Mouse (Mus musculus) midbrain, embryonic 13.5 days (tissue): ENCODE measurements around the gene Egfem1. TPM values are rescaled to one million over a fixed set of nuclear protein-coding genes. Genes with fewer than 3 reads are reported as not detected.
A peak's percentile ranks its signal among the peaks of the same experiment; 100 is the strongest.

Experiments
- ATAC-seq: fragments of 200-750 bp; cut with Nextera tagmentation; 2 replicates; pipeline ENCODE4 v1.8.0; 2017; ENCODE audit warnings: mild to moderate bottlenecking, moderate TSS enrichment, moderate library complexity
- H3K27ac ChIP-seq: fragments of 300-500 bp; sonication (generic); 2 replicates; pipeline ENCODE4 v1.5.1; 2015; ENCODE audit warnings: inconsistent platforms, mild to moderate bottlenecking, moderate library complexity
- H3K27me3 ChIP-seq: fragments of 300-500 bp; sonication (generic); 2 replicates; pipeline ENCODE4 v1.6.1; 2015; ENCODE audit warnings: mild to moderate bottlenecking, inconsistent platforms
- H3K36me3 ChIP-seq: fragments of 300-500 bp; sonication (generic); 2 replicates; pipeline ENCODE4 v1.6.1; 2015; ENCODE audit warnings: mild to moderate bottlenecking, inconsistent platforms
- H3K4me1 ChIP-seq: fragments of 300-500 bp; sonication (generic); replicated peaks from 2 replicates; pipeline ENCODE4 v1.6.1; 2015; ENCODE audit warnings: inconsistent platforms
- H3K4me2 ChIP-seq: fragments of 300-500 bp; sonication (generic); replicated peaks from 2 replicates; pipeline ENCODE4 v1.6.1; 2015; ENCODE audit warnings: moderate library complexity, mild to moderate bottlenecking, inconsistent platforms
- H3K4me3 ChIP-seq: fragments of 300-500 bp; sonication (generic); replicated peaks from 2 replicates; pipeline ENCODE4 v1.5.1; 2015; ENCODE audit warnings: mild to moderate bottlenecking, inconsistent platforms
- H3K9ac ChIP-seq: fragments of 300-500 bp; sonication (generic); replicated peaks from 2 replicates; pipeline ENCODE4 v1.6.1; 2015; ENCODE audit warnings: mild to moderate bottlenecking, inconsistent platforms
- H3K9me3 ChIP-seq: fragments of 300-500 bp; sonication (generic); 2 replicates; pipeline ENCODE4 v1.6.1; 2016; ENCODE audit warnings: mild to moderate bottlenecking, inconsistent platforms
- WGBS: fragments of 180-500 bp; shearing (Covaris S2); methylation state at CpG from one replicate; pipeline ENCODE4 v1.1.7; 2015; 5-methylcytosine and 5-hydroxymethylcytosine counted together
- polyA plus RNA-seq: library from polyadenylated mRNA; unstranded; fragments of >200 nt; fragmentation: Nextera tagmentation; extraction: Ambion mirVana; gene quantifications from 2 replicates; pipeline ENCODE4 v1.2.1, GENCODE M21; 2015

The Egfem1 gene
- polyA plus RNA-seq, 1 experiment from 2014 or later, result 14.0 TPM

DNA sequence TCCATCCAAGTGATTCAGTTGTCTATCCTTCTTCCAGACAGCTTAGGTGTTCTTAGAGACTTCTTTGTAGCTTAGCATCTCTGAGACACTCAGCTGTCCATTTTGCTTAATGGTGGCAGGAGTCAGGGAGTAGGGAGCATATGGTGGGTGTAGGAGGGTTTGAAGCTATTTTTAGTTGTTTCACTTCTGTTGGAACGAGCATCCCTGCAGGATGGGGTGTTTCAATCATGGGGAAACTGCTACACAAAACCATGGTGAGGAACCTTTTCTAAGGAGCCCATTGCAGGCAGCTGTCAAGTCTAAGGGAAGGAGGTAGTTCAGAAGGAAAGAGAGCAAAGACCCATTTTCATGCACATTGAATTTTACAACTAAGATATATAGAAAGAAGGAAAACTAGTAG, 458.1 kb downstream of the Egfem1 start:
- WGBS, result 64% methylated on average over 1 of the region's 1 CpGs
- H3K36me3 ChIP-seq, result no peaks in the 10 kb centered on the region

DNA sequence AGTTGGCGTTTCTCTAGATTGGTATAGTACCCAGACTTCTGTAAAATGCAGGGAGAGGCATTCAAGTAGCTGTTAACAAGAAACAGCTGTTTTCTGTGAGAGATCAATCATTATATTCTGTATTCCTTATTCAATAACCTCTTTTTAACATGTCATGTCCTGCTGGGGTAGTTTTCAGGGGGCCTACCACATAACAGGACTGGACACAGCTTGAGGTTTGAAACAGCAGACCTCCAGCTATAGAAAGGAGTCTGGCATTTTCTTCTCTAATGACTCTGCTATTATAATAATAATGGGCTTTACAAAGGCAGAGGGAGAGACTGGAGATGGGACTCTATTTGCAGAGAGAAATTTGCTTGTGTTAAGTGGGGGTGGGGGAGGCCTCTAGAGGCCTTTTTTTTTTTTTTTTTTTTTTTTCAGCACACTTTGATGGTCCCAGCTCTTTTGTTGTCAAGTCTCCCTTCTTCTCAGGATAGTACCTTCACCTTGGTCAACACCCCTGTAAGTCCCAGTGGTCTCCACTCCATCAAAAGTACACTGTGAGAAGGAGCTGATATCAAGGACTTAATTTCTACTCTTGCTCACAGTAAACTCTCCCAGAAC, 459.8 kb downstream of the Egfem1 start:
- 13% methylated on average over 1 of the region's 1 CpGs for WGBS
- H3K9ac ChIP-seq, result no peak overlapping the region
- H3K9me3 ChIP-seq, result no peaks in the 10 kb centered on the region
- H3K27me3 ChIP-seq, result no peaks in the 10 kb centered on the region
- H3K4me1 ChIP-seq, result peaks cover 8% of the 10 kb centered on the region
- no peak overlapping the region for H3K4me3 ChIP-seq
- no peaks in the 10 kb centered on the region for H3K36me3 ChIP-seq
- ATAC-seq, result peak; percentile 87
- H3K27ac ChIP-seq, result no peak overlapping the region
- no peak overlapping the region for H3K4me2 ChIP-seq

More for the DNA sequence above, 458.1 kb downstream of the Egfem1 start:
- no peak for ATAC-seq
- no peak overlapping the region for H3K27ac ChIP-seq
- H3K9me3 ChIP-seq, result no peaks in the 10 kb centered on the region
- peaks cover 8% of the 10 kb centered on the region for H3K4me1 ChIP-seq
- no peaks in the 10 kb centered on the region for H3K27me3 ChIP-seq
- H3K4me2 ChIP-seq, result no peak overlapping the region
- H3K9ac ChIP-seq, result no peak overlapping the region
- H3K4me3 ChIP-seq, result no peak overlapping the region

DNA sequence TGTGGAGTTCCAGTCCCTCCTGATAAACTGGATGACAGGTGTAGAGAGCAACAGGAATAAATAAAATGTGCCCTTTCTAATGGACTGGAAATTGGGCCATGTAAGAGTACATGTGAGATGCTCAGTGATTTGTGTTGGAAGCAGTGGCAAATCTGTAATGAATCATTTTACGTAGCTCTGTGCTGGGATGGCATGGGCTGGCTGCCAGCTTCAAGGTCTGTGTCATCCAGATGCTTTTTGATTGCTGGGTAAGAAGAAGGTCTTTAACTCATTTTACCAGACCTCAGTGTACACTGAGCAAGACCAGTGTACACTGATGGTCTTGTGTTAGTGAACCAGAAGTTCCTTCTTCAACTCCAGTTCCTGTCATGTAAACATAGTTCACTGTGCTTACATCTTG, 462.2 kb downstream of the Egfem1 start:
- Histone ChIP-seq H3K9me3 (no peaks in the 10 kb centered on the region), H3K36me3 (no peaks in the 10 kb centered on the region), H3K27ac (no peak overlapping the region), H3K9ac (no peak overlapping the region), H3K27me3 (no peaks in the 10 kb centered on the region), H3K4me1 (peaks cover 8% of the 10 kb centered on the region), H3K4me3 (no peak overlapping the region), H3K4me2 (no peak overlapping the region)
- 85% methylated on average over 1 of the region's 1 CpGs for WGBS
- no peak for ATAC-seq

DNA sequence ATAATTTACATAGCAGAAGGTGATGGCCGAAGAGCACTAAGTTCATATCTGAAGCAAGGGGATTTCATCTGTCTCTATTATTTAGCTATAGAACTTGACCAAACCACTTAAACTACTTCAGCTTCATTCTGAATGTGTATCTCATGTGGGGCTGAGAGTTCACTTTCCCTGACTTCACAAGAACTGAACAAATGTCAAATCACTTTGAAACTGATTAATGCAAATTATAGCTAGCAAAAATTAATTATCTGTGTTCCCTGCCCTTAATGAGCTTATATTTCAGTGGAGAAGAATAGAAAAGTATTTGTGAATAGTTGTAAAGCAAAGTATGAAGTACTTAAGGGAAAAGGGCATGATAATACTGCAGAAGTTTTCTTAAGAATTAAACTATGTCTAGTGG, 481.3 kb downstream of the Egfem1 start:
- no peaks in the 10 kb centered on the region for H3K9me3 ChIP-seq
- no peaks in the 10 kb centered on the region for H3K27me3 ChIP-seq
- H3K4me3 ChIP-seq, result no peak overlapping the region
- no peak overlapping the region for H3K4me2 ChIP-seq
- no peak for ATAC-seq
- WGBS, result 85% methylated on average over 1 of the region's 1 CpGs
- no peaks in the 10 kb centered on the region for H3K4me1 ChIP-seq
- H3K27ac ChIP-seq, result no peak overlapping the region
- no peaks in the 10 kb centered on the region for H3K36me3 ChIP-seq
- H3K9ac ChIP-seq, result no peak overlapping the region

DNA sequence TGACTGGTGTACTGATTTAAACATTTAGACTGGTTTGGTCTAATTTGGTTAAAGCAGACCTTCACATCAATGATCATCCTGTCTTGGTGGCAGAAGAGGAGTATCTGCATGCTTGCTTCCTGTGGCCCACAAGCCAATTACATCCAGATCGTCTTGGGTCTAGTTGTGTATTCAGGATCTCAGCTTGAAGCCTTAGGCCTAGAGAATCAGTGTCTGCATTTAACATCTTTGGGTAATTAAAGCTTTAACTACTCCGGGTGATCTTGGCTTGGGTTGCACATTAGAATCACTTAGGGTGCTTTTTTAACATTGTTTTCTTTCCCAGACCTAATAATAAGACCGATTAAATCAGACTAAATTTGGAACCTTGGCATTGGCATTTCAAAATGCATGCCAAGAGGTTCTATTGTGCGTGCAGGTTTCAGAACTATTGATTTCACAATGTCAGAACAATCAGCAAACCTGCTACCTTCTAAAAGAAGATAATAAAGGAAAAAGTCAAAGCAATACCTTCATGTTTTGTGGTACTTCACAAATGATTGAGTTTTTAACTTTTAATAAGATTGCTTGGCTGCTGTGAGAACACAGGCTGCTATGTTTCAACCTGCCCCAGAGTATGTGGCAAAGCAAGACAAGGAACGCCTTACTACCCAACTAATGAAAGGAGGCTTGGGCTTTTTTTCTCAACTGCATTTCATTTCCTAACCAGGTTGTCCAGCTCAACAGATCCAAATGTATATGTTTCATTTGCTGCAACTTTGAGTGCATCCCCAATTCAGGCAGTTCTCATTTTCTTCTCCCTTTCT, 496.4 kb downstream of the Egfem1 start:
- no peak overlapping the region for H3K4me2 ChIP-seq
- 59% methylated on average over 5 of the region's 5 CpGs for WGBS
- no peak overlapping the region for H3K4me3 ChIP-seq
- H3K27ac ChIP-seq, result no peak overlapping the region
- H3K9ac ChIP-seq, result no peak overlapping the region
- no peaks in the 10 kb centered on the region for H3K27me3 ChIP-seq
- H3K4me1 ChIP-seq, result no peaks in the 10 kb centered on the region
- H3K36me3 ChIP-seq, result no peaks in the 10 kb centered on the region
- no peaks in the 10 kb centered on the region for H3K9me3 ChIP-seq
- no peak for ATAC-seq

DNA sequence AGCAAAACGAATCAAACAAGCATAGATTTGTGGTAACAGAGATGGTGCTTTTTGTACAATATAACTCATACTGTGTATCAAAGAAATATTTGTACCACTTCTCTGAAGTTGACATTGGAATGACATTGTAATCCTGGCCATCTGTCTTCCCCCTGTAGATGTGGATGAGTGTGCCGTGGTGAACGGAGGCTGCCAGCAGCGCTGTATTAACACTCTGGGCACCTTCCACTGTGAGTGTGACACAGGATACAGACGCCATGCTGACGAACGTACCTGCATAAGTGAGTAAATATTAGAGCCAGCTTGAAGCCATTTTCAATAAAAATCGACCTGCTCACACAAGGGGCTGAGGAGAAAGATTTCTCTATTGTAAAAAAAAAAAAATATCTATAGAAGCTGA, 500.9 kb downstream of the Egfem1 start:
- no peak for ATAC-seq
- H3K9ac ChIP-seq, result no peak overlapping the region
- 67% methylated on average over 8 of the region's 8 CpGs for WGBS
- H3K4me2 ChIP-seq, result no peak overlapping the region
- H3K27me3 ChIP-seq, result no peaks in the 10 kb centered on the region
- no peaks in the 10 kb centered on the region for H3K36me3 ChIP-seq
- H3K27ac ChIP-seq, result no peak overlapping the region
- H3K4me1 ChIP-seq, result no peaks in the 10 kb centered on the region
- H3K9me3 ChIP-seq, result no peaks in the 10 kb centered on the region
- H3K4me3 ChIP-seq, result no peak overlapping the region

DNA sequence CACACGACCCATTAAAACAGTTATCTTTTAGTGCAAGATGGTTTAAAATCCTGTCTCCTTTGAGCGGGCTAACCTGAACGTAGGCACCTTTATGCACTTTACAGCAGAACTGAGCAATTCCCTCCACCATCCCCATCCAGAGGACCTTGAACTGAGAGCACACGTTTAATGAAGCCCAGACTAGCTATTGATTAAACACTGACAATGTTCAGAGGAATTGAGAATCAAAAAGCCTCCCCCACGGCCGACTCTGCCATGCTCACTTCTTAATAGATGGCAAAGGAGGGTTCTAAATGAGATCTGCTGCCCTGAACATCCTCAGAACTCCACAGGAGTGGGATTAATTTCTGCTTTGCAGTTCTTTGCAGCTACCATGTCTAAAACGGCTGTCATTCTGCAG, 520.3 kb downstream of the Egfem1 start:
- Histone ChIP-seq H3K4me3 (no peak overlapping the region), H3K27ac (no peak overlapping the region), H3K9me3 (no peaks in the 10 kb centered on the region), H3K27me3 (no peaks in the 10 kb centered on the region), H3K9ac (no peak overlapping the region), H3K36me3 (no peaks in the 10 kb centered on the region), H3K4me2 (no peak overlapping the region), H3K4me1 (peaks cover 23% of the 10 kb centered on the region)
- 46% methylated on average over 7 of the region's 7 CpGs for WGBS
- ATAC-seq, result 0 out of 2 replicates have a peak, but pooled peaks have one; percentile 43

DNA sequence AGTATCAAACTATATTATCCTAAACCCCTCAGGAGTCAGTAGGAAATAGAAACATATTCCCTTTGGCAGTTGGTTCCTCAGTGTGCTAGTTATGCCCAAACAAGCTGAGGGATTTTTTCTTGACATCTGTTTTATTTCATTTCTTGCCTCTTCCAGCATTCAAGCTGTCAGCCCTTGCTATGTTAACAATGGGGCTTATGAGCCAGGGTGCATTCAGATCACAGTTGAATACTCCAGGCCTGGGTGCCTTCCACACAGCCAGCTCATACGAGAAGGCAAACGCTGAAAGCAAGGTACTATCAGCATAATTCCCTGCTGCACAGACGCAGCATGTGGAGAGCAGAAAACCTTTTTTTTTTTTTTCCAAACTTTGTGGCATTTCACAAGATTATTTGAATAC, 526.9 kb downstream of the Egfem1 start:
- 8% methylated on average over 3 of the region's 3 CpGs for WGBS
- H3K9me3 ChIP-seq, result no peaks in the 10 kb centered on the region
- H3K4me1 ChIP-seq, result peaks cover 11% of the 10 kb centered on the region
- no peaks in the 10 kb centered on the region for H3K36me3 ChIP-seq
- H3K27me3 ChIP-seq, result no peaks in the 10 kb centered on the region
- ATAC-seq, result peak; percentile 77
- H3K27ac ChIP-seq, result peak overlapping the region; percentile 56; the same call in 1 of the 2 replicates
- H3K4me3 ChIP-seq, result no peak overlapping the region
- H3K9ac ChIP-seq, result no peak overlapping the region
- H3K4me2 ChIP-seq, result no peak overlapping the region

DNA sequence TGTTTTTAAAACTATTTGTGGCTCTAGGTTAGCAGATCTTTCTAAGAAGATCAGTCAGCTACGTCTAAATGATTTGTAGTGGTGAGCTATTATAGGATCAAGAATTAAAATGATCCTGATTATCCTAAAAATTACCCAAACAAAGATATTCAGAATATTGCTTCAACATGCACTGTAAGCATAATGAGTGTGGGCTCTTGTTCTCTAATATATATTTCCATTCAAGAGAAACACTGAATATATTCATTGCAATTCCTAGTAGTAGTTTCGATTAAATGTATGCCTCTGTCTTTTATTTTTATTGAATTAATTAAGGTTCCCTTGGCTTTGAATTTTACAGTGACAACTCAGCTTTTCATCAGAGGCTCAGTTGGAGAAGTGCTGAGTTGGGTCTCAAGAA, 527.4 kb downstream of the Egfem1 start:
- no peak overlapping the region for H3K9ac ChIP-seq
- no peaks in the 10 kb centered on the region for H3K9me3 ChIP-seq
- no peak for ATAC-seq
- H3K4me2 ChIP-seq, result no peak overlapping the region
- WGBS, result 51% methylated on average over 2 of the region's 2 CpGs
- H3K4me1 ChIP-seq, result peaks cover 11% of the 10 kb centered on the region
- H3K36me3 ChIP-seq, result no peaks in the 10 kb centered on the region
- no peak overlapping the region for H3K4me3 ChIP-seq
- H3K27me3 ChIP-seq, result no peaks in the 10 kb centered on the region
- no peak overlapping the region for H3K27ac ChIP-seq

DNA sequence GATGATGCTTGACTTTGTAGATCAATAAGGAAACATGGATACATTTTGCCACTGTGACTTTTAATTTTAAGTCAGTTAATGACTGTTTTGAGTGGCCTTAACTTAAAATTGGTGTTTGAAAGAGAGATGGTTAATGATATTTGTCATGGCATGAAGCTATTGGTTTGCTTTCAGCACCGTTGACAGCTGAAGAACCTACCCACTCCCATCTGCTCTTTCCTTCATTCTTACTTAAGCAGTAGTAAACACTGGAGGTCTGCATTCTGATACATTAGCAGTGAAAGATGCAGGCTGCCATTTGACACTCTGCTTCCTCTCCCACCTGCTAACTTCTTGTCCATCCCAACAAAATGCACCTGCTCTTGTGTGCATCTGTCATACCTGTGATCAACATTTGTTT, 537.8 kb downstream of the Egfem1 start:
- no peak overlapping the region for H3K4me2 ChIP-seq
- WGBS, result 94% methylated on average over 1 of the region's 1 CpGs
- no peak overlapping the region for H3K9ac ChIP-seq
- no peak overlapping the region for H3K27ac ChIP-seq
- H3K9me3 ChIP-seq, result no peaks in the 10 kb centered on the region
- H3K4me3 ChIP-seq, result no peak overlapping the region
- H3K27me3 ChIP-seq, result no peaks in the 10 kb centered on the region
- ATAC-seq, result no peak
- no peaks in the 10 kb centered on the region for H3K4me1 ChIP-seq
- H3K36me3 ChIP-seq, result no peaks in the 10 kb centered on the region

DNA sequence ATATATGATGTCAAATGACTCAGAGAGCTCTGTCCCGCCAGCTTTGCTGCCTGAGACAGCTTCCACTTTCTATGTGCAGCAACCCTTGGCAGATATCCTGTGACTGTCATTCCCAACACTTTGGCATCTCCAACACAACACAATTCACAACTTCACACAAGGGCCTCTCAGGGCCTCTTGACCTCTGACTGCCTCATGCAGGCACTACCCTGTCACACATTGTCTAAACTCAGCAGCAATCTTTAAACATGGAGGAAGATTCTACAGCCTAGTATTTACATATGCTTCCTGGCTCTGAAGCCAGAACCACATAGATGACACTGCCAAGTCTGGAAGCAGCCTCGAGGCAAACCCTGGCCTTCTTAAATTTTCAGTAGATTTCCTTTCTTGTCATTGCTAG, 558.0 kb downstream of the Egfem1 start:
- Histone ChIP-seq H3K4me1 (no peaks in the 10 kb centered on the region), H3K9me3 (no peaks in the 10 kb centered on the region), H3K4me2 (no peak overlapping the region), H3K27ac (no peak overlapping the region), H3K27me3 (no peaks in the 10 kb centered on the region), H3K9ac (no peak overlapping the region), H3K4me3 (no peak overlapping the region), H3K36me3 (no peaks in the 10 kb centered on the region)
- no peak for ATAC-seq
- WGBS, result 75% methylated on average over 2 of the region's 2 CpGs

DNA sequence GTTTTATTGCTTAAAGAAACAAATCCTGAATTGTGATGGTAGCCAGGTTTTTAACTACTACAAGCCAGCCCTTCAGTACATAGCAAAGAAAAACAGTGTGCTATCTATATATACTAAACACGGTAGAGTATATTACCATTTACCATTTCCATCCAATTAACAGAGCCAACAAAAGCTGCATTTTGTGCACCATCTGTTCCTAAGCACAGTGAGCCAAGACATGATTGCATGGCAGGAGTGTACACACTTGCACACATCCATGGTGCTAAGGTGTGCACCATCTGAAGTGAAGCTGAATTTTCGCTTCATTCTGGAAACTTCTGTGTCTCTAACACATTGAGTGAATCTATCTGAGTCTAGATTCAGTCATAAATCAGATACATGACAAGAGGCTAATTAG, 585.0 kb downstream of the Egfem1 start:
- Histone ChIP-seq H3K36me3 (peaks cover 3% of the 10 kb centered on the region; the same call in 1 of the 2 replicates), H3K27ac (no peak overlapping the region), H3K27me3 (no peaks in the 10 kb centered on the region), H3K4me3 (no peak overlapping the region), H3K9me3 (no peaks in the 10 kb centered on the region; the same call in 1 of the 2 replicates), H3K9ac (no peak overlapping the region), H3K4me1 (no peaks in the 10 kb centered on the region), H3K4me2 (no peak overlapping the region)
- 80% methylated on average over 2 of the region's 2 CpGs for WGBS
- ATAC-seq, result no peak
